Mouse (Mus musculus): ENCODE results near the gene Dcbld1.

Dcbld1 gene

GRCm38 (mm10) chr10:52233301-52233968 is at the start of gene Dcbld1:
Dcbld1 (plus strand) TSS chr10:52233619.
- DNase-seq: peak; percentile 59

GRCm38 (mm10) chr10:52185900-52186299 is 47.5 kb upstream of the Dcbld1 start:
- DNase-seq: no peak

GRCm38 (mm10) chr10:52194957-52195852 is 38.2 kb upstream of the Dcbld1 start, which contains the start of gene Ros1:
Ros1 (minus strand) TSS chr10:52195244.
- no peak for DNase-seq

GRCm38 (mm10) chr10:52204006-52204405 is 29.4 kb upstream of the Dcbld1 start:
- no peak for DNase-seq

- no peak for DNase-seq
Observed at GRCm38 (mm10) chr10:52215267-52215818, 18.1 kb upstream of the Dcbld1 start.

- DNase-seq: peak; percentile 61
Observed at GRCm38 (mm10) chr10:52216797-52217563, 16.4 kb upstream of the Dcbld1 start.

- DNase-seq: peak; percentile 35
Observed at GRCm38 (mm10) chr10:52217564-52217934, 15.9 kb upstream of the Dcbld1 start.

- DNase-seq: no peak
Observed at GRCm38 (mm10) chr10:52219600-52219999, 13.8 kb upstream of the Dcbld1 start.

- peak; percentile 25 for DNase-seq
Observed at GRCm38 (mm10) chr10:52232196-52233176, 933 bp upstream of the Dcbld1 start.

- DNase-seq: peak; percentile 41
Observed at GRCm38 (mm10) chr10:52233969-52234653, 692 bp downstream of the Dcbld1 start.

GRCm38 (mm10) chr10:52234654-52234981 is 1.2 kb downstream of the Dcbld1 start:
- DNase-seq: no peak

GRCm38 (mm10) chr10:52235461-52235860 is 2.0 kb downstream of the Dcbld1 start:
- no peak for DNase-seq

- DNase-seq: no peak
Observed at GRCm38 (mm10) chr10:52242015-52242414, 8.6 kb downstream of the Dcbld1 start.

- DNase-seq: no peak
Observed at GRCm38 (mm10) chr10:52242680-52243323, 9.4 kb downstream of the Dcbld1 start.

GRCm38 (mm10) chr10:52246207-52246606 is 12.8 kb downstream of the Dcbld1 start:
- no peak for DNase-seq

- DNase-seq: no peak
Observed at GRCm38 (mm10) chr10:52252240-52252639, 18.8 kb downstream of the Dcbld1 start.

- DNase-seq: no peak
Observed at GRCm38 (mm10) chr10:52253426-52253825, 20.0 kb downstream of the Dcbld1 start.

- no peak for DNase-seq
Observed at GRCm38 (mm10) chr10:52257768-52258167, 24.3 kb downstream of the Dcbld1 start.

- DNase-seq: no peak
Observed at GRCm38 (mm10) chr10:52258180-52258948, 24.9 kb downstream of the Dcbld1 start.

GRCm38 (mm10) chr10:52260209-52260608 is 26.8 kb downstream of the Dcbld1 start:
- no peak for DNase-seq
